Mouse (Mus musculus): ENCODE measurements at regions not wholly inside any gene's neighbourhood (a gene's known extent, or its start where the extent isn't known, plus 50 kb on each side); places are given as distances from the start of the nearest gene placed in this dataset.

- Histone ChIP-seq H3K4me1 (ENCODE audit: control insufficient read depth, insufficient read depth, low read length) (no peaks in the 10 kb centered on the region), H3K27ac (ENCODE audit: insufficient read depth, low read depth, low read length) (no peak overlapping the region), H3K4me3 (ENCODE audit: insufficient read depth, low read length) (no peak overlapping the region)
- TF ChIP-seq POLR2A (IDR thresholded peaks at IDR 0.05; ENCODE audit: borderline replicate concordance, low read depth, low read length) (no peak), CTCF (IDR thresholded peaks at IDR 0.05; ENCODE audit: low read depth, low read length) (no peak)
Measured at GRCm38 (mm10) chr9:120628794-120629560, 57.7 kb downstream of the Rpl14 start.

- H3K4me3 ChIP-seq (ENCODE audit: insufficient read depth, low read length), result no peak overlapping the region
- H3K4me1 ChIP-seq (ENCODE audit: control insufficient read depth, insufficient read depth, low read length), result no peaks in the 10 kb centered on the region
- TF ChIP-seq POLR2A (IDR thresholded peaks at IDR 0.05; ENCODE audit: borderline replicate concordance, low read depth, low read length) (no peak), CTCF (IDR thresholded peaks at IDR 0.05; ENCODE audit: low read depth, low read length) (no peak)
- H3K27ac ChIP-seq (ENCODE audit: insufficient read depth, low read depth, low read length), result no peak overlapping the region
Measured at GRCm38 (mm10) chr9:120629609-120630008, 58.4 kb downstream of the Rpl14 start.

- H3K27ac ChIP-seq (ENCODE audit: insufficient read depth, low read depth, low read length), result no peak overlapping the region
- TF ChIP-seq CTCF (IDR thresholded peaks at IDR 0.05; ENCODE audit: low read depth, low read length), result no peak
- no peak for TF ChIP-seq POLR2A (IDR thresholded peaks at IDR 0.05; ENCODE audit: borderline replicate concordance, low read depth, low read length)
- H3K4me3 ChIP-seq (ENCODE audit: insufficient read depth, low read length), result no peak overlapping the region
- no peaks in the 10 kb centered on the region for H3K4me1 ChIP-seq (ENCODE audit: control insufficient read depth, insufficient read depth, low read length)
Measured at GRCm38 (mm10) chr9:120632821-120633220, 61.6 kb downstream of the Rpl14 start.

- no peak overlapping the region for H3K27ac ChIP-seq (ENCODE audit: insufficient read depth, low read depth, low read length)
- TF ChIP-seq POLR2A (IDR thresholded peaks at IDR 0.05; ENCODE audit: borderline replicate concordance, low read depth, low read length), result no peak
- TF ChIP-seq CTCF (IDR thresholded peaks at IDR 0.05; ENCODE audit: low read depth, low read length), result no peak
- H3K4me1 ChIP-seq (ENCODE audit: control insufficient read depth, insufficient read depth, low read length), result no peaks in the 10 kb centered on the region
- no peak overlapping the region for H3K4me3 ChIP-seq (ENCODE audit: insufficient read depth, low read length)
Measured at GRCm38 (mm10) chr9:120642656-120643055, 71.4 kb downstream of the Rpl14 start.

DNA sequence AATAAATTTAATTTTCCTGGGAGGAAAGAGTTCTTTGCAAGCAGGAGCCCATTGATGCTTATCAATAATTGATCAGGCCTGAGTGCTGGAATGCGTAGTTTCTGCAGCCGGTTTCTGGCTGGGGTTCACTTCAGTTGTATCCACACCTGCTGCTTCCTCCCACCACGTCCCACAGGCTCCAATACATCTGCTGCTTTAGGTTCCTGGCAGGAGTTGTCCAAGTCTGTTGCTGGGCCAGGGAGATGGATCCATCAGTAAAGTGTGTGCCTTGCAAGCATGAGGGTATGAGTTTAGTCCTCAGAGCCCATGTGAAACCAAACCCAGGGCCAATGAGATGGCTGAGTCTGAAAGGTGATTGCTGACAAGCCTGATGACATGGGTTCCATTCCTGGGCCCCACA is 72.1 kb downstream of the Rpl14 start:
- no peaks in the 10 kb centered on the region for H3K4me1 ChIP-seq (ENCODE audit: control insufficient read depth, insufficient read depth, low read length)
- no peak overlapping the region for H3K27ac ChIP-seq (ENCODE audit: insufficient read depth, low read depth, low read length)
- no peak for TF ChIP-seq POLR2A (IDR thresholded peaks at IDR 0.05; ENCODE audit: borderline replicate concordance, low read depth, low read length)
- TF ChIP-seq CTCF (IDR thresholded peaks at IDR 0.05; ENCODE audit: low read depth, low read length), result no peak
- H3K4me3 ChIP-seq (ENCODE audit: insufficient read depth, low read length), result no peak overlapping the region

- Histone ChIP-seq H3K4me3 (ENCODE audit: insufficient read depth, low read length) (no peak overlapping the region), H3K27ac (ENCODE audit: insufficient read depth, low read depth, low read length) (no peak overlapping the region), H3K4me1 (ENCODE audit: control insufficient read depth, insufficient read depth, low read length) (no peaks in the 10 kb centered on the region)
- TF ChIP-seq CTCF (IDR thresholded peaks at IDR 0.05; ENCODE audit: low read depth, low read length), result no peak
- TF ChIP-seq POLR2A (IDR thresholded peaks at IDR 0.05; ENCODE audit: borderline replicate concordance, low read depth, low read length), result no peak
Measured at GRCm38 (mm10) chr9:120645776-120646175, 74.5 kb downstream of the Rpl14 start.

GRCm38 (mm10) chr9:120646806-120647667 is 75.8 kb downstream of the Rpl14 start:
- Histone ChIP-seq H3K4me1 (ENCODE audit: control insufficient read depth, insufficient read depth, low read length) (no peaks in the 10 kb centered on the region), H3K27ac (ENCODE audit: insufficient read depth, low read depth, low read length) (no peak overlapping the region), H3K4me3 (ENCODE audit: insufficient read depth, low read length) (no peak overlapping the region)

GRCm38 (mm10) chr9:120647668-120647955 is 76.4 kb downstream of the Rpl14 start:
- Histone ChIP-seq H3K4me1 (ENCODE audit: control insufficient read depth, insufficient read depth, low read length) (no peaks in the 10 kb centered on the region), H3K4me3 (ENCODE audit: insufficient read depth, low read length) (no peak overlapping the region), H3K27ac (ENCODE audit: insufficient read depth, low read depth, low read length) (no peak overlapping the region)
- TF ChIP-seq POLR2A (IDR thresholded peaks at IDR 0.05; ENCODE audit: borderline replicate concordance, low read depth, low read length) (no peak), CTCF (IDR thresholded peaks at IDR 0.05; ENCODE audit: low read depth, low read length) (no peak)

More at GRCm38 (mm10) chr9:120646806-120647667, 75.8 kb downstream of the Rpl14 start:
- TF ChIP-seq CTCF (IDR thresholded peaks at IDR 0.05; ENCODE audit: low read depth, low read length), result no peak
- TF ChIP-seq POLR2A (IDR thresholded peaks at IDR 0.05; ENCODE audit: borderline replicate concordance, low read depth, low read length), result no peak

DNA sequence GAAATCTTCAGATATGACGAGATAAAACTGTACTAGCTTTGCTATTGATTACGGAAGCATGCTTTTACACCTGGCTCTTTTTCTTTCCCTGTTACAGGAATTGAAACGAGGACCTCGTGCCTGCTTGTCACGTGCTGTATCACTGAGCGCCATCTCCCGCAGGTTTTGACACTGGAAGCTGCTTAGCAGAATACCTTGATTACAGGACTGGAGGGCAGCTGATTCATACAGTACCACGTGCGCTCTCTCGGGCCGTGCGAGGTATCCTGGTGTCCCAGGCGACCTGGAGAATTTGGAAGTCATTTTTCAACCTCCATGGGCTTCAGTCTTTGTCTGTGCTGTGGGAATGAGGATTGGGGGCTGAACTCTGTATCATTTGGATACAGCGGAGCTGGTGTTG is 81.5 kb downstream of the Rpl14 start:
- no peak for TF ChIP-seq CTCF (IDR thresholded peaks at IDR 0.05; ENCODE audit: low read depth, low read length)
- TF ChIP-seq POLR2A (IDR thresholded peaks at IDR 0.05; ENCODE audit: borderline replicate concordance, low read depth, low read length), result no peak
- no peak overlapping the region for H3K4me3 ChIP-seq (ENCODE audit: insufficient read depth, low read length)
- no peaks in the 10 kb centered on the region for H3K4me1 ChIP-seq (ENCODE audit: control insufficient read depth, insufficient read depth, low read length)
- H3K27ac ChIP-seq (ENCODE audit: insufficient read depth, low read depth, low read length), result no peak overlapping the region

DNA sequence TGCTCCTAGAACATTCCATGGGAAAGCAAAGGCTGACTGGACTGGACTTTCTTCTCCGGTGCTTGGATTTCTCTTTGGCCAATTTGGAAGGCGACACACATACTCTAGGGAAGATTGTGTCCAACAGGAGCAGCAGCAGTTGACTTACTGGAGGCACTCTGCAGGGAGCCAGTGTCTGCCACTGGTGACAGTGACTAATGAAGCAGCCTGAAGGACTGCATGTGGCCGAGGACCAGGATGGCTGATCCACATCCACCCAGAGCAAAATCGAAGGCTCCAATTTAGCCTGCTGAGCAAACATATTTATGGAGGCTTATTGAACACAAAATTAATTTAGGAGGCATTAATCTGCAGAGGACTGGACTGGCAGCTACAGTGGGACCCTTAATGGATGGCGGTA is 81.9 kb downstream of the Rpl14 start:
- H3K4me3 ChIP-seq (ENCODE audit: insufficient read depth, low read length), result no peak overlapping the region
- no peaks in the 10 kb centered on the region for H3K4me1 ChIP-seq (ENCODE audit: control insufficient read depth, insufficient read depth, low read length)
- TF ChIP-seq CTCF (IDR thresholded peaks at IDR 0.05; ENCODE audit: low read depth, low read length) (no peak), POLR2A (IDR thresholded peaks at IDR 0.05; ENCODE audit: borderline replicate concordance, low read depth, low read length) (no peak)
- H3K27ac ChIP-seq (ENCODE audit: insufficient read depth, low read depth, low read length), result no peak overlapping the region

All from bone marrow macrophage, adult 2 months (primary cell).